Comparison of ENCODE assay signal across 8 mouse cellular contexts in the genomic region with DNA sequence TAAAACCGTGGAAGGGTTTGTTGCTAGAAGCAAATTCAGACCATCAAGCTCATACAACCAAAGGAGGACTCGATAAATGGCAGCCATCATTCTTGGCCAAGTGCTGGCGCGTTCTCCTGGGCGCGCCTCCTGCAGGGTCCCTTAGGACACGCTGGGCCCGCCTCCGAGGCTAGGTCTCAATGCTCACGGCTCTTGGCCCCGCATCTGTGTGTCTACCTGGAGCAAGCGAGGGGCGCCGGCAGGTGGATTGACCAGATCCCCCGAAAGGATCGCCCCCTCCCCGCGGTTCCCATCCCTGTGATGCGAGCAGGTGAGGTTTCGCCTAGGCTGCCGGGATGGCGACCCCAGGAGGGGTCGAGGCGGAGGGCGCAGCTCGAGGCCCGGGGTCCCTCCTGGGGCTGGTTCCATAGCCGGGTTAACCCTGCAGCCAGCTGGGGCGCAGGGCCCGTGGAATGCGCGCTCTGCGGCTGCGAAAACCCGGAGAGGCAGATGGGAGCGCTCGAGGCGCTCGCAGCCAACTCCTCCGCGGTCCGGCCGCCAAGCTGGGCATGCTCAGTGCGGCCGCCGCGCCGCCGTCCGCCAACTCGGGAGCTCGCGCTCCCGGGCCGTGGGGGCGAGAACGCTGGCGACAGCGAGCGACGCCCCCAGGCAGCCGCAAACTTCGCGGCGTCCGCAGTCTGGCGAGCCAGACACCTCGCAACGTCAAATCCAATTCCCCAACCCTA. TPM values are rescaled to one million over a fixed set of nuclear protein-coding genes. Genes with fewer than 3 reads are reported as not detected.
A peak's percentile ranks its signal among the peaks of the same experiment; 100 is the strongest.
DNase-seq lines count a peak whose midpoint lies in the region; ATAC-seq and TF ChIP-seq lines count a peak whose summit lies in the region.

A gene (plus strand): TSS at position 555 of the 725 bp plus-strand sequence.

- H3K4me1 ChIP-seq in embryonic facial prominence, embryonic 15.5 days: peaks cover 8% of the 10 kb centered on the region
- H3K4me1 ChIP-seq in heart, embryonic 14.5 days (ENCODE audit: control insufficient read depth in 2 of 2, insufficient read depth in 2 of 2, low read length in 2 of 2): peaks cover 4 to 14% of the 10 kb centered on the region in 2 experiments; a peak in 3 of 4 replicates
- H3K4me1 ChIP-seq in liver, adult 2 months (ENCODE audit: control insufficient read depth, insufficient read depth, low read length): peaks cover 3% of the 10 kb centered on the region; the same call in 1 of the 2 replicates
- H3K4me1 ChIP-seq in neural tube, embryonic 12.5 days: peaks cover 7% of the 10 kb centered on the region; the same call in 1 of the 2 replicates

- peak within 1 kb of the TSS; percentile 81 for H3K4me3 ChIP-seq in embryonic facial prominence, embryonic 15.5 days (replicated peaks)
- H3K4me3 ChIP-seq in heart, embryonic 14.5 days (ENCODE audit: control insufficient read depth in 1 of 2, insufficient read depth in 1 of 2, low read depth in 1 of 2, low read length in 2 of 2): peak within 1 kb of the TSS; percentile 56 to 91
- peak within 1 kb of the TSS; percentile 68 for H3K4me3 ChIP-seq in liver, adult 2 months (ENCODE audit: insufficient read depth, low read depth, low read length)
- H3K4me3 ChIP-seq in neural tube, embryonic 12.5 days: peak within 1 kb of the TSS; percentile 83

- DNase-seq in urinary bladder, adult 18-20 months (ENCODE audit: low spot score in 2 of 2): peak; percentile 42 to 66
- no peak for DNase-seq in urinary bladder, postnatal 10 days (ENCODE audit: low spot score)
- DNase-seq in kidney, postnatal 14 days: peak; percentile 70
- DNase-seq in liver, adult 2 months (ENCODE audit: extremely low read depth, low read depth, low spot score): peak; percentile 18
- peak; percentile 9 for DNase-seq in thymus, postnatal 0 days (ENCODE audit: low spot score)

- H3K4me2 ChIP-seq in embryonic facial prominence, embryonic 15.5 days (replicated peaks): peak within 1 kb of the TSS; percentile 99
- H3K4me2 ChIP-seq in heart, embryonic 14.5 days (ENCODE audit: low read length): peak within 1 kb of the TSS; percentile 99
- peak within 1 kb of the TSS; percentile 87 for H3K4me2 ChIP-seq in neural tube, embryonic 12.5 days (replicated peaks)

- no peak for TF ChIP-seq POLR2A in liver, adult 2 months (IDR thresholded peaks at IDR 0.05; ENCODE audit: extremely low read depth, insufficient read depth, low read length)

- no peaks in the 10 kb centered on the region for H3K79me2 ChIP-seq in liver, adult 2 months (ENCODE audit: control insufficient read depth, insufficient read depth, low read length)

- H3K36me3 ChIP-seq in embryonic facial prominence, embryonic 15.5 days: no peaks in the 10 kb centered on the region
- H3K36me3 ChIP-seq in heart, embryonic 14.5 days (ENCODE audit: control insufficient read depth, insufficient read depth, low read length): no peaks in the 10 kb centered on the region
- no peaks in the 10 kb centered on the region for H3K36me3 ChIP-seq in liver, adult 2 months (ENCODE audit: control insufficient read depth, insufficient read depth, low read length)
- no peaks in the 10 kb centered on the region for H3K36me3 ChIP-seq in neural tube, embryonic 12.5 days

- 0 out of 2 replicates have a peak, but pooled peaks have one; percentile 3 for TF ChIP-seq CTCF in liver, adult 2 months (IDR thresholded peaks at IDR 0.05; ENCODE audit: low read depth, low read length)

- peak within 1 kb of the TSS; percentile 54 for H3K9ac ChIP-seq in embryonic facial prominence, embryonic 15.5 days
- peak within 1 kb of the TSS; percentile 83 for H3K9ac ChIP-seq in heart, embryonic 14.5 days (ENCODE audit: low read length)
- peak within 1 kb of the TSS; percentile 51 for H3K9ac ChIP-seq in liver, adult 2 months (ENCODE audit: low read depth, low read length)
- H3K9ac ChIP-seq in neural tube, embryonic 12.5 days: peak within 1 kb of the TSS; percentile 75

- under 1% methylated on average over 67 of the region's 69 CpGs for WGBS in embryonic facial prominence, embryonic 15.5 days
- under 1% methylated on average over 69 of the region's 69 CpGs for WGBS in heart, embryonic 14.5 days
- WGBS in liver, adult 2 months: 1% methylated on average over 68 of the region's 69 CpGs
- WGBS in neural tube, embryonic 12.5 days: under 1% methylated on average over 69 of the region's 69 CpGs

- ATAC-seq in embryonic facial prominence, embryonic 15.5 days (ENCODE audit: insufficient number of reproducible peaks, low FRiP score, low TSS enrichment, low read depth): peak; percentile 66
- ATAC-seq in heart, embryonic 14.5 days (ENCODE audit: insufficient number of reproducible peaks, insufficient read depth, low FRiP score, low read depth): peak; percentile 67
- peak; percentile 76 for ATAC-seq in neural tube, embryonic 12.5 days (ENCODE audit: low FRiP score, low read depth)

- peak within 1 kb of the TSS; percentile 93 for H3K27ac ChIP-seq in embryonic facial prominence, embryonic 15.5 days (replicated peaks)
- peak within 1 kb of the TSS; percentile 88 to 93 for H3K27ac ChIP-seq in heart, embryonic 14.5 days (replicated peaks in 1 of 2; ENCODE audit: control insufficient read depth in 1 of 2, insufficient read depth in 1 of 2, low read depth in 2 of 2, low read length in 2 of 2)
- no peak within 1 kb of the TSS for H3K27ac ChIP-seq in liver, adult 2 months (replicated peaks; ENCODE audit: insufficient read depth, low read depth, low read length)
- peak within 1 kb of the TSS; percentile 89 for H3K27ac ChIP-seq in neural tube, embryonic 12.5 days

- H3K27me3 ChIP-seq in embryonic facial prominence, embryonic 15.5 days: peaks cover 11% of the 10 kb centered on the region; the same call in 1 of the 2 replicates
- no peaks in the 10 kb centered on the region for H3K27me3 ChIP-seq in heart, embryonic 14.5 days (ENCODE audit: control insufficient read depth, insufficient read depth, low read length)
- H3K27me3 ChIP-seq in liver, adult 2 months (ENCODE audit: control insufficient read depth, insufficient read depth, low read length): peaks cover 8% of the 10 kb centered on the region; the same call in 1 of the 2 replicates
- H3K27me3 ChIP-seq in neural tube, embryonic 12.5 days (replicated peaks): no peaks in the 10 kb centered on the region

- H3K9me3 ChIP-seq in embryonic facial prominence, embryonic 15.5 days (replicated peaks): no peaks in the 10 kb centered on the region
- H3K9me3 ChIP-seq in heart, embryonic 14.5 days (ENCODE audit: control insufficient read depth, low read length): no peaks in the 10 kb centered on the region
- H3K9me3 ChIP-seq in neural tube, embryonic 12.5 days: no peaks in the 10 kb centered on the region

RNA-seq across cellular contexts. Expression of the gene that starts here (rescaled TPM):
- polyA plus RNA-seq in embryonic facial prominence, embryonic 15.5 days (2015; fragmentation: Nextera tagmentation; extraction: Ambion mirVana): 3.0 and 3.1 TPM in 2 replicates
- polyA plus RNA-seq in heart, embryonic 14.5 days (2014; fragmentation: Nextera tagmentation; extraction: Ambion mirVana): 4.2 and 4.6 TPM in 2 replicates
- total RNA-seq in liver, adult 2 months (2014; rRNA removed): 1.4 and 1.5 TPM in 2 replicates
- polyA plus RNA-seq in liver, adult 2 months (2012; rRNA removed): 0.87 and 1.4 TPM in 2 replicates
- polyA plus RNA-seq in neural tube, embryonic 12.5 days (2016; fragmentation: Nextera tagmentation; extraction: Ambion mirVana): 3.9 and 4.5 TPM in 2 replicates
- polyA plus RNA-seq in thymus, postnatal 0 days (2015; fragmentation: Nextera tagmentation; extraction: Ambion mirVana): 0.53 and 0.57 TPM in 2 replicates

Comparison
In these comparisons a context has a peak if more than half of its experiments do, and no peak if none do; other contexts are left out.
1. Peak in DNase-seq in thymus, postnatal 0 days; RNA of the gene not detected or under 1 TPM.